Mouse (Mus musculus): ENCODE measurements around the gene Rpf1.

GRCm38 (mm10) chr3:146557507-146557906, 36.3 kb upstream of the Rpf1 start:
- TF ChIP-seq CTCF (IDR thresholded peaks at IDR 0.05; ENCODE audit: low read depth, low read length) (no peak), EP300 (IDR thresholded peaks at IDR 0.05; ENCODE audit: insufficient read depth, low read depth, low read length) (no peak), POLR2A (IDR thresholded peaks at IDR 0.05; ENCODE audit: insufficient read depth, low read length) (no peak)

Measured in ES-Bruce4 (cell line).